Mouse (Mus musculus) embryonic stem cell, embryonic (primary cell): ENCODE data around the gene Aldh1a2.

Source experiments
- CTCF ChIA-PET, 4 experiments: fragments of 300-600 bp in 2 of 4; fragments of 350-600 bp in 2 of 4; sonication (Branson Sonifier 250); formaldehyde crosslinking; loops; one replicate each; lab custom pipeline; 2022; ENCODE audit warnings: inconsistent platforms in 2 of 4; lab: Charles Lee
- POLR2A ChIA-PET, 4 experiments: fragments of 300-600 bp in 2 of 4; fragments of 350-600 bp in 2 of 4; sonication (Branson Sonifier 250); formaldehyde crosslinking; loops; one replicate each; lab custom pipeline; 2022; ENCODE audit warnings: antibody characterized with exemption in 4 of 4, inconsistent platforms in 1 of 4; lab: Charles Lee

The Aldh1a2 gene

DNA sequence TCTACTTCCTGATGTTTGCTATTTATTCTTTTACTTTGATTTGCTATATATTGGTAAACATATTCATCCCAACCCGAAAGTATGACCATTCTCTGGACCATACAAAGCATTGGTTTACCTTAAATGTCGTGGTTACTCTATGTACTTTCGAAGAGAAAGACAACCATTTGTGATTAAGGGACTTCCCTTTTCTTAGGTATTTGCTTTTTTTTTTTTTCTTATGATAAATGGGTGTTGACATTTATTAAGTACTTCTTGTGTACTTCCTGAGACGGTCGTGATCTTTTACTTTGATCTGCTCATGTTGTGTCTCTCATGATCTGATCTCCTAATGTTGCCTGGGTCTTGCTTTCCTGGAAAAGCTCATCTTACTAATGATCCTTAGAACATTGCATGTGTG, 16.8 kb upstream of the Aldh1a2 start:
- POLR2A ChIA-PET: interaction anchor here in 2 of 4 experiments (1.4 to 1.9 kb wide), 2 partner anchors 10 kb away, joined by 3 to 5 read pairs; no protein-coding TSS in a partner anchor
- CTCF ChIA-PET: interaction anchor here in 2 of 4 experiments (3.3 to 3.4 kb wide), 2 partner anchors 10 kb away, joined by 23 to 36 read pairs; no protein-coding TSS in a partner anchor

DNA sequence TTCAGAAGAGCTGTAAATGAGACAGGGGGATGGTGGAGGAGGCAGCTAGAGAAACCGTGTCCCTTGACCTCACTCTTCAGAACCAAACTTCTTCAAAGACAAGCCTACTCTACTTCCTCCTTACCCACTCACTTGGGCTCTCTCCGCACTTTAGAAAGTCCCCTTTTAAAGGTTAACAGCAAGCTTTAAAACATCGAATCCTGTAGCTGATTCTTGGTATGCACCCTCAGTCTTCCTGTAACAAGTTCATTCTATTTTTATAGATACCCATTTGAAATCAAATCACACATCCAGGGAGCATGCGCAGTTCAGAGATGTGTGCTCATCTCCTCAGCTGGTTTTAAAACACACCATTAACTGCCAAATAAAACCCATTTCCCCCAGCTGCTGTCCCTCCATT, 13.3 kb upstream of the Aldh1a2 start:
- ChIA-PET CTCF (interaction anchor here in 3 of 4 experiments (0.6 to 2.0 kb wide), 5 partner anchors 9 to 197 kb away, joined by 3 to 13 read pairs (median 4); no protein-coding TSS in a partner anchor), POLR2A (interaction anchor here in 3 of 4 experiments (0.5 to 0.7 kb wide), 3 partner anchors 13 to 273 kb away, joined by 3 to 4 read pairs (median 3); no protein-coding TSS in a partner anchor)

DNA sequence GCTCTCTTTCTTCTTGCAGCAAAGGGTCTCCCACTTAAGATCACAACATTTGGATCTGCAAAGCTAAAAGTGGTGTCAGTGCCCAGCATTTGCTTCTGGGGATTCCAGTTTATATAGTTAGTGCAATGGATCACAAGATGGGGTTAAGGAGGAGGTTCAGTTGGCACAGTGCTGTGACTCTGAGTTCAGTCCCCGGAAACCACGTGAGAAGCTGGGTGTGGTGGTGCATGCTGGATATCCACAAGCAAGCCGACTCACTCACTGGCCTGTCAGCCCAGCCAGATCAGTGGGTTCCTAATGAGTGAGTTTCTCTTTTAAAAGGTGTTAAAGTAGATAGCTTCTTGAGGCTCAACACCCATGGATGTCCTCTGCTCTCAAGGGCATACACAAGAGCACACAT, 6.3 kb upstream of the Aldh1a2 start:
- ChIA-PET POLR2A (interaction anchor here in 1 of 4 experiments (0.6 kb wide), 1 partner anchor 421 kb away, joined by 4 read pairs; no protein-coding TSS in a partner anchor), CTCF (interaction anchor here in 2 of 4 experiments (1.0 to 2.9 kb wide), 4 partner anchors 20 to 405 kb away, joined by 3 to 32 read pairs (median 5); no protein-coding TSS in a partner anchor)

DNA sequence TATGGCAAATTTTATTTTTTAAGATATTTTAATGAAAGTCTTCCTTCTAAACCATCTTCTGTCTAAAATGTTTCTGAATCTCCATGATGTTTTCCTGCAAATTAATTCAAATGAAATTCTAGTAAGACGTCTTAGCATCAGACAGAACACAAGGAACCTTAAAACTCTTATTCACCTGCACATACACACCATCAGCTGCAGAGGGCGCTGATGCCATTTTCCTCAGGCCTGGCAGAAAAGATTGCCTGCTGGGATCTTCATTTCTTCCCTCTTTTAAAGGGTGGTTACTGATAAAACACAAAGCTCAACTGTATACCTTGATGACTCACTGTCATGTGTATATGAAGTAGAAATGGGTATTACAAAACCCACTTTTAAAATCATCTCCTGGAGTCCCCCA, 4.7 kb upstream of the Aldh1a2 start:
- ChIA-PET CTCF (interaction anchor here in 3 of 4 experiments (0.6 to 3.0 kb wide), 23 partner anchors 8 to 406 kb away, joined by 3 to 32 read pairs (median 5); no protein-coding TSS in a partner anchor), POLR2A (interaction anchor here in 1 of 4 experiments (2.0 kb wide), 1 partner anchor 16 kb away, joined by 7 read pairs; no protein-coding TSS in a partner anchor)

DNA sequence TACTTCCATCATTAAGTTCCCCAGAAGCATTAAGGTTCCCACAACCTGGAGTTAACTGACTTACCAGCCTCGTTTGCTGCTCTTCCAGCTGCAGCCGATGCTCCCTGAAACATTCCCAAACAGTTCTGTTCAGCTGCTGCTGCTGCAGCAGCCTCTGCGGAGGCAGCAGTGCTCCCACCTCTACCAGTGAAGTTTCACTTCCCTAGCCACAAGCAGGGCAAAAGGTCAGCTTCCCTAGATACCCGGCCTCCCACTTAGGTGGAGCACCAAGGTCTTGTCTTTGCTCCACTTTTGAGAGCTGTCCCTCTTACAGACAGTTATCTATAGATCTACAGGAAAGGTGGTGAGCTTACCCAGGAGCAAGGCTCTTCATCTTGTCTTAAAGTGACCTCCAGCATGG, 2.0 kb upstream of the Aldh1a2 start:
- POLR2A ChIA-PET: no interaction called here
- CTCF ChIA-PET: interaction anchor here in 3 of 4 experiments (0.8 to 2.6 kb wide), 6 partner anchors 25 to 254 kb away, joined by 3 to 7 read pairs (median 3); no protein-coding TSS in a partner anchor

DNA sequence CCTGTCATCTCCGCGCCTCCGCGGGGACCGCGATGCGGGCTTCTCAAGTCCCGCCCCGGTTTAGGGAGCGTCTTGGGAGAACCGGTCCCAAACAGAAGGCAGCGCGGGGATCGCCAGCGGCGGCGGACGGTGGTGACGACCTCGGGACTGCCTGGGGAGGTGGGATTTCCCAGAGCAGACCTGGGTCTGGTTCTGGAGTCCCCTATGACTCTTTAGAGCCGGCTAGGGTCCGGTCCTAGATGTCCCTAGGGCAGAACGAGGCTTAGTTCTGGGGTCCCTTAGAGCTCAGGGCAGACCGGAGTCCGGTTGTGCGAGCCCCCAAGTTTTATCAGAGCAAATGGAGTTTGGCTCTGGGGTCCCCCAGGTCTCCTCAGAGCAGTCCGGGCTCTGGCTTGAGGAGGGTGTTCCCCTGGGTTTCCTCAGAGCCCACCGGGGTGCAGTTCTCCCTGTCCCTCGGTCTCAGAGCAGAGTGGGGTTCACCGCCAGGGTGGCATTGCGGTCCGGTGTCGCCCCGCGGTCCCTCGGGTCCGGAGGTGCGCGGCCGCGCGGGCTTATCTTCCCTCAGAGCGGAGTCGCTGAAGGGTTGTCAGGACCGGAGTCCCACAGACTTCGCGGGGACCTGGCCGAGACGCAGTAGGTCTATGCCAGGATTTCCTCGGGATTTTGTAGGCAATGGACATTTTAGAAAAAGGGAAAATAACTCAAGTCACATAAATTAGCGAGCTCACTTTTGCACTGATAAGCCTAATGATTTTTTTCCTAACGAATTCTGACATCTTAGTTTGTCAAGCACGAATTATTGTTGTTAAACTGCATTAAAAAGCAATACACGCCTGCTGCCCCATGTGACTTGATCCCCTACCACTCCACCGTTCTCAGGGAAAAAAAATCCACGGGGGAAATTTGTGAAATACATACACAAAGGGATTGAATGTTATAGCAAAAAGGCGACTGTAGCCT, 727 bp downstream of the Aldh1a2 start:
- POLR2A ChIA-PET: interaction anchor here in 2 of 4 experiments (0.6 to 1.8 kb wide), 5 partner anchors 11 to 541 kb away, joined by 3 to 10 read pairs (median 3); no protein-coding TSS in a partner anchor
- CTCF ChIA-PET: interaction anchor here in 1 of 4 experiments (1.0 to 1.9 kb wide), 3 partner anchors 27 to 408 kb away, joined by 3 to 5 read pairs (median 3); no protein-coding TSS in a partner anchor

DNA sequence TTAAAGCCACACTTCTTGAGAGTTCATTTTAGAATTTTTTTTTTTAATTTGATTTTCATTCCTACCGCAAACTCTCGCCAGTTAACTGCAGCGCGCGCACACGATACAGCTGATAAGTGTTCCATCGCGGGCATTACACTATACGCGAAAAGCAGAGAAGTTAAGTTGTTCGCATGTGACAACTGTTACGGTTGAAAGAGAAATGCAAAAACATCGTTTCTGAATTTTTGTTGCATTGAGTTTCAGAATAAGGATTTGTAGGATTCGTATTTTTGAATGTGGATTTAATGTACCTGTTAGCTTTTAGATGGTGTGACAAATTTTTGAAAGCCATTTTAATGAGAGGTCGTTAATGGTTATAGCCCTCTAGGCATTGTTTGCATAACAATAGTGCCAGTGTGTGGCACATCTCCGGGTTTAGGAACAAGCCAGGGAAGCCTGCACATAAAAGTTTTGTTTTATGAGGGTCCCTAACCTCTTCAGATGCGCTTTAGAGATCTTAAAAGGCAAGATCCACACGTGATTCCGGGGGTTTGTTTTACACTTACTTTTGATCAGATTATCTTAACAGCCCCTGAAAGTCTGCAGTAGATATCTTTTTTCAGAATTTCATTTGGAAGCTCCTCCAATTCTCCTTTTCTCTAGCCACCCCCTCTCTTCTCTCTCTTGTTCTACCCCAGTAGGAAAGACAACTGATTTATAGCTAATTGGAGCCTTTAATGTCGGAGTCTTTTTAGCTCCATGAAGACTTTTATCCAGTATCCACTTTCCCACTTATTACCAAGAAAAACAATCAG, 1.6 kb downstream of the Aldh1a2 start:
- ChIA-PET POLR2A (interaction anchor here in 2 of 4 experiments (0.6 to 1.6 kb wide), 5 partner anchors 10 to 1121 kb away, joined by 3 to 10 read pairs (median 3); no protein-coding TSS in a partner anchor), CTCF (interaction anchor here in 3 of 4 experiments (0.6 to 1.9 kb wide), 5 partner anchors 10 to 545 kb away, joined by 3 to 5 read pairs (median 3); no protein-coding TSS in a partner anchor)

DNA sequence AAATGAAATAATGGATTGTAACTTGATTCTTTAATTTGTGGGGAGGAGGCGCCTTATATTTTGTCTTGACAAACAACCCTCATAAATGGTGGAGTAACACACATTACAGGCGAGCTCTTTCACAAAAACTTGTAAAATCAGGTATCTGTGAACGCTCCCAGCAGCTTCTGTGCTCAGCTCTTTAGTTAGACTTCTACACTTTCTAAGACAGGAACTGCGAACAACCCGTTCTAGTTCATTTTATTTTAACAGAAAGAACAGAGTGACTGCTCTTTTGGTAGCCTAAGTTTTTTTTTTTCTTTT, 2.2 kb downstream of the Aldh1a2 start:
- CTCF ChIA-PET: interaction anchor here in 3 of 4 experiments (0.6 to 1.9 kb wide), 5 partner anchors 10 to 546 kb away, joined by 3 to 5 read pairs (median 3); no protein-coding TSS in a partner anchor
- POLR2A ChIA-PET: interaction anchor here in 2 of 4 experiments (0.6 to 1.6 kb wide), 5 partner anchors 10 to 1120 kb away, joined by 3 to 10 read pairs (median 3); no protein-coding TSS in a partner anchor

DNA sequence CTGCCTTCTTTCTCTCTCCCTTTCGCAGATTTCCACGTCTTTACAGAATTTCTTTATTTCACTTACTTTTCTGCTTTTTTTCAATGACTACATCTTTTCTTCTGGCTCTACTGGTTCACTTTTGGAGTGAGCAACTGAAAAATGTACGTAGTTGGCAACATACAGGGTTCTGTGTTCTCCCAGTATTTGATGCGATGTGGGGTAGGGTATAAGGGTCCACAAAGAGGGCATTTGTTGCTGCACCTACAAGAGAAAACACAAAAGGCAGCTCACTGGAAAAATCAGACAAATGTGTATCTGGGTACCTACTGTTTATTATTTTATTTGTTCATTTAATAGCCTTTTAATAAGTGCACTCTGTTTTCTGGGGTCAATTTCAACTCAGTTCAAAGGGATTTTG, 3.6 kb downstream of the Aldh1a2 start:
- POLR2A ChIA-PET: interaction anchor here in 1 of 4 experiments (0.6 kb wide), 1 partner anchor 280 kb away, joined by 3 read pairs; no protein-coding TSS in a partner anchor
- CTCF ChIA-PET: no interaction called here

DNA sequence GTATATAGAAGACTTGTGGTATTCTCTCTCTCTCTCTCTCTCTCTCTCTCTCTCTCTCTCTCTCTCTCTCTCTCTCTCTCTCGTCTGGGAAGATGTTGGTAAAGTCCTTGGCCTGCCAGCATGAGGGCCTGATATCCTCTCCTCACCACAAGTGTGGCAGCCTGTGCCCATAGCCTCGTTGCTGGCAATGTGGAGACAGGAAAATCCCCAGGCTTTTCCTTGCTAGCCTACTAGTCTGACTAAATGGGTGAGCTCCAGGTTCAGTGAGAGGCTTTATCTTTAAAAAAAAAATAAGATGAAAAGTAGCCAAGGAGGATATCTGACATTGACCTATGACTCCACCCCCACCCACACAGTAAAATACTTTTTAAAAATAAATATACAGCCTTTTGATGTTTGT, 4.8 kb downstream of the Aldh1a2 start:
- POLR2A ChIA-PET: no interaction called here

DNA sequence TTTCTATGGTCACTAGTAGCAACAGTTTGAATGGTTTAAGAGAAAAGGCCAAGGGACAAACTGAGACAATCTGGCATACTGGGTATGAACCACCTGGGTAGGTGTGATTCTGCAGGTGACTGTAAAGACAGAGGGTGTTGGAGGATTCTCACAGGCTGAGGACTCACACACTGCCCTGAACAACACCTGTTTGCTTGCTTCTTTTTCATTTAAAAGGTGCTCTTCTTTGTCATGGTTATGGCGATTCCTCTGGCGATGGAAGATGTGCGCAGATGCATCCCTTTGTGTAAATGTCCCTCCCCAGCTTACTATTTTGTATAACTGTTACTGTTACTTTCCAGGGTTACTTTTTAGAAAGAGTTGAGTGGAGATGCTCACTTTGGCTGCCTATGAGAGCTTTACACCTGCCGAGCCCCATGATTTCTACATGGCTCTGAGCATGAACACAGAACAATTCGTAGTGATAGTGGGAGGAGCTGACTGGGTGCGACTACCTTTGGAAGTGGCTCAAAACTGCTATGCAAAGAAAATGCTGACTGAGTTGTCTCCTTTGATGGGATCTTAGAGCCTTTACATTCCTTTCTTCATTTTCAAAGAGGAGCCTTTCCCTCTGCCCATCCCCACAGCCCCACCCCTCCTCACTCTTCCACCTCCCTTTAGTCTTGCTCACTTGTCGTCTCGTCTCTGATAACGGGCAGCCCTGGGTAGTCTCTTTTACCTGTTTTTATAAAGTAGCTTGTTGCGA, 11.8 kb downstream of the Aldh1a2 start:
- ChIA-PET POLR2A (interaction anchor here (0.6 to 2.0 kb wide), 12 partner anchors 10 to 1769 kb away, joined by 3 to 10 read pairs (median 3); partner anchors contain the start of genes Aldh1a2 (in 1 of the 4) and Polr2m (in 1 of the 4)), CTCF (interaction anchor here (0.6 to 1.9 kb wide), 8 partner anchors 10 to 1843 kb away, joined by 3 to 9 read pairs (median 3); no protein-coding TSS in a partner anchor)

More for the DNA sequence above, 4.8 kb downstream of the Aldh1a2 start:
- CTCF ChIA-PET: no interaction called here

DNA sequence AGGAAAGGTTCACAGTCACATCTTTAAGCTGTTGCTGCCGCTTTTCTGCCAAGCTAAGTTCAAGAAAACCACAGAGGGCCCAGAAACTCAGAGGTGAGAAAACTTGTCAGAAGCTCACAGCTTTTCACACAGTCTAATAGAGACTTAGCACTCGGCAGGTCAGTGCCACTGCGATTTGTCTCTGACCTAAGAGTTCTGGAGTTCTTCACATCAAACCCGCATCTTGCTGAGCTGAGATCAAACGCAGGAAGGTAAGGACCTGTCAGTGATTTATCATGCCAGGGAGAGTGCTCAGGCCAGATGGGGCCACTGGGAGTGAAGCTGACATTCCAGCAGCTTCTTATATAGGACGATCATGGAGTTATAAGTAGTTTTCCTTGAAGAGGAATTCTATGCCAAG, 14.4 kb downstream of the Aldh1a2 start:
- ChIA-PET POLR2A (no interaction called here), CTCF (interaction anchor here in 3 of 4 experiments (0.6 to 0.9 kb wide), 3 partner anchors 90 to 383 kb away, joined by 3 to 5 read pairs (median 4); no protein-coding TSS in a partner anchor)

DNA sequence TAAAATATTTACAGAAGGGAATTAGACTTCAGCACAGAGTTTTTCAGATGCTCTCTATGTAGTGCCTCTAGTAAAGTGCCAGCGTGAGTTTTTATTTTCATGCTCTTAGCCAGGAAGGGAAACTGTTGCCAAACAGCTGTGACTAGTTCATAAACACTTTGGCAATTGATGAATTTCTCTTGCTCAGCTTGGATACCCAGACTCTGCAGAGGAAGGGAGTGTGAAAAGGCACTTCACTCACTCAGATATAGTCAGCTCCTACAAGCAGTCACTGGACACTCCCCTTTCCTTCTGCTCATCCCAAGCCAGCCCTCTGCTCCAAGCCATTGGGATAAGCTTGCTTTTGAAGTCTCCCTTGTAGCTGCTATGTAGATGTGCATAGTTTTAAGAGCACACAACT, 21.0 kb downstream of the Aldh1a2 start:
- POLR2A ChIA-PET: no interaction called here
- CTCF ChIA-PET: interaction anchor here in 1 of 4 experiments (0.7 kb wide), 1 partner anchor 211 kb away, joined by 3 read pairs; no protein-coding TSS in a partner anchor

DNA sequence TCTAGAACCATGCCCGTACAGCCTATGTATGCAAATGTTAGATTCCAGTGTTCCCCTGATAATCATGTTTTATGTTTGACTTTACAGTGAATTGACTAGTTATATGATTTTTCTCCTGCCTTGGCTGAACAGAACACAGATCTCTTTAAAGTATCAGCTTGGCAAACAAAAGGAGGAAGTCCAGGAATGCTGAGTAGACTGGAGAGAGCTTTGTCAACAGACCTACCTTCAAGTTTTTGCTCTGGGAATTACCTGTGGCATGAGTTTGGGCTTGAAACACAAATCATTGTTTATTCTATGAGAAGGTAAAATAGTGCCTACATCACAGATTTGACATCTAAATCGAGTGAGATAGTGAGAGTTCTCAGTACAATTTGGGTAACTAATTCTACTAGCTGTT, 24.3 kb downstream of the Aldh1a2 start:
- CTCF ChIA-PET: no interaction called here
- POLR2A ChIA-PET: no interaction called here

DNA sequence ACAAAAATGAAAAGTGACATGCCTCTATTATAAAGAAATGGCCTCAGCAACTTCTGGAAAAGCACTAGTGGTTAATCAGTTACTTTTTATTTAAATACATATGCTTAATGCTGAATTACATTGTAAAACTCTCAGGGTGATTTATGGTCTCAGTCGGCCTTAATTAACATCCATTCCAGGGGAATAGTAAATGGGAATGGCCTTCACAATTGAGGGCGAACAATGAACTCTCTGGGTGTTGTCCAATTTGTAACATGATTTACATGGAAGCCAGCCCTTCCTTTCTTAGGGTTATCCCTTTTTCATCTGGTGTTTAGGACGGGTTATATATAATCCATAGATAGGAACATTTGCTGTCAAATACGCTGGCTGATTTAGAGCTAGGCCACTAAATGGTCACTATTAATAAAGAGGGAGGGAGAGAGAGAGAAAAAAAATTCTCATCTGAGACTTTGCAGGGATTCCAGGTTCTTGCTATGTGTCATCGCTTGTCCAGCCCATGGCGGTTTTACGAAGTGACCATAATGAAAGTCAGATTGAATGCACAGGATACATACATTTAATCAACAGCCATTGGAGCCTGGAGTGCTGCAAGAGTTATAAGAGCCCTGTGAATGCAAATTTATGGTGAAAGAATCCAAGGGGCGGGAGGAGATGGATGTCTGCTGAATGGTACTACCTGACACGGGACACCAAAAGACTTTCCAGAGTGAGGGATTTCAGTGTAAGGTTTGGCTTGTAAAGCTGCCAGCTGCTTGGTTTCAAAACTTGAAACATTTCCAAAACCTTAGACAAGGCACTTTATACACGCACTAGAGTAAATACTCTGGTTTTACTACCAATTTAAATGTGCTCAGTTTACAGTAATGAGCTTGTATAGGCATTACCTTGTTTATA, 26.2 kb downstream of the Aldh1a2 start:
- ChIA-PET CTCF (no interaction called here), POLR2A (no interaction called here)

DNA sequence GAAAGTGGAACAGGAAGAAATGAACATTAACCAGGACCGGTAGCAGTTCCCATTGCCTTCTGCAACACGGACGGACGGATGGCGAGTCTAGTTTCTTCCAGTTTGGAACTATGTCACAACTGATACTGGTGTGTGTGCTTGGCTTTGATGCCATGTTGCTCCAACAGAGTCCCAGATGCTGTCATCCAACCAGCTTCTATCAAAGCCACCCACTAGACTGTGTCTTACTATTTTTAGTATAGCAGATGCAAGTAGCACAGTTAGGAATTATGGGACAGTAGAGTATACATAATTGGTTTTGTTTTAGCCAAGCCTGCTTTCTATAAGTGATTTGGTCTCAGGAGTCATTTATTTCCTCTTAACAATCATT, 26.8 kb downstream of the Aldh1a2 start:
- CTCF ChIA-PET: no interaction called here
- POLR2A ChIA-PET: no interaction called here
